Mouse (Mus musculus) liver, adult (tissue): ENCODE measurements at regions not wholly inside any gene's neighbourhood (a gene's known extent, or its start where the extent isn't known, plus 50 kb on each side); places are given as distances from the start of the nearest gene placed in this dataset.

ENCODE experiments used
- GATA4 ChIP-seq: IDR thresholded peaks from 2 replicates; pipeline ENCODE4 v1.6.1; 2014; ENCODE audit warnings: mild to moderate bottlenecking, low read length; ENCODE audit not compliant: insufficient replicate concordance

GRCm38 (mm10) chr8:36304809-36305208, 539.2 kb downstream of the Gm19410 start:
- no peak for TF ChIP-seq GATA4

DNA sequence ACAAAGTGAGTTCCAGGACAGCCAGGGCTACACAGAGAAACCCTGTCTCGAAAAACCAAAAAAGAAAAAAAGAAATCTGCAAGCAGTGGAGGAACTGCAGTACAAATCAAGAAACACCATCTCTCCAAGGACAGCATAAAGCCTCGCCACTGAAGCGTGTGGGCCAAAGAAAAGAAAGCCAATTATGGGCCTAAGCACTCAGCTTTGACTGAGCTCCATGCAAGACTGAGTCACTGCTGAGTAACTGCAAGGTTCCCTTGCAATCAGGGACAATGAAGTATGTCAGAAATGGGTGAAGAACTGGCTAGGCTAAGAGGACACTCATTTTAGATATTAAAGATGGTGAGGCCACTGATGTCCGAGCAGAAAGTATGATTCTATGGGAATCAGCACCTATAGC, 540.7 kb downstream of the Gm19410 start:
- no peak for TF ChIP-seq GATA4

GRCm38 (mm10) chr8:36307496-36307895, 541.9 kb downstream of the Gm19410 start:
- no peak for TF ChIP-seq GATA4

DNA sequence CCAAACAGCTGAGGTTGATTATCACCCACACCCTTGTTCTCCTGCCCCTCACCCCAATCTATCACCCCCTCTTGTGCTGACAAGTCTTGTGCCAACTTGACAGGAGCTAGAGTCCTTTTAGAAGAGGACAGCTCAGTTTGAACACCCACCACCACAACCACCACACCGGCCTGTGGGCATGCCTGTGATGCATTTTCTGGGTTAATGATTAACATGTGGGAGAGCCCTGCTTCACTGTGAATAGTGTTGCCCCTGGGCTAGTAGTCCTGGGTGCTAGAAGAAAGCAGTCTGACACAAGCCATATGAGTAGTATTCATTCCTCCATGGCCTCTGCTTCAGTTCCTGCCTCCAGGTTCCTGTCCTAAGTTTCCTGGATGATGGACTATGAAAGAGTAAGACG, 542.5 kb downstream of the Gm19410 start:
- TF ChIP-seq GATA4 = no peak

GRCm38 (mm10) chr8:36309326-36309725, 543.7 kb downstream of the Gm19410 start:
- TF ChIP-seq GATA4 = no peak

DNA sequence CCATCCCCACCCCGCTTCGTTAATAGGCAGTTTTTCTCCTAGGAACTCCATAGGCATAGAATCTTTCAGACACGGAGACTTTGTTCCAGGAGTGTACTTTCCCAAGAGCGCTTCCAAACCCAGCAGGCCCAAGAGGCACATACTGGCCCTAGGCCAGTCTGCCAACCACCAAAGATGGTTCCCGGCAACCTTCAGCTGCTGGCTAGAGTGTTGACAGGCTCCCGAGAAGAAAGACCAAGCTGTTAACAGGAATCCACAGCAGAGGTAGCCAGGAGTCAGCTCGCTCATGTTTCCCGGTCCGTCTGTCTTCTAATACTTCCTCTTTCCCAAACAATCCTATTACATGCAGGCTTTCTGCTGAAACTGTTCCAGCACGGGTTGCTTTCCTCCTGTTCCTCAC, 544.4 kb downstream of the Gm19410 start:
- TF ChIP-seq GATA4 = no peak

- no peak for TF ChIP-seq GATA4
These were observed 546.1 kb downstream of the Gm19410 start for GRCm38 (mm10) chr8:36311734-36312133.

DNA sequence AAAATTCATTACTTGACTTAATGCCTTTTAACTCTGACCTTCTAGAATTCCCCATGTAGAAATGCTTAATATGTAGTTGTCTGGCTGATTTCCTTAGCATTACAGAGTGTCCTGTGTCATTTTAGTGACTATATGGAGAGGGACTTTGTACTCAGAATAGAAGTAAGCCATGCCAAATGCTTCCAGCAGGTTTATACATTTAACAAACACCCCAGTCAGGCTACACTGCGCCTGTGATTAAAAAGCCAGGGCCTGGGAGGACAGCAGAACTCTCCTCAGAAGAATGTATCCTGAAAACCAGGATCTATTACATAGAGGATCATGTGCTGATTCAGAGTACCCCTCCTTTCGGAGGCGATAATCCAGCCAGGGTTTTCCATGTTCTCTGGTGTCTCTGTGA, 547.4 kb downstream of the Gm19410 start:
- no peak for TF ChIP-seq GATA4

DNA sequence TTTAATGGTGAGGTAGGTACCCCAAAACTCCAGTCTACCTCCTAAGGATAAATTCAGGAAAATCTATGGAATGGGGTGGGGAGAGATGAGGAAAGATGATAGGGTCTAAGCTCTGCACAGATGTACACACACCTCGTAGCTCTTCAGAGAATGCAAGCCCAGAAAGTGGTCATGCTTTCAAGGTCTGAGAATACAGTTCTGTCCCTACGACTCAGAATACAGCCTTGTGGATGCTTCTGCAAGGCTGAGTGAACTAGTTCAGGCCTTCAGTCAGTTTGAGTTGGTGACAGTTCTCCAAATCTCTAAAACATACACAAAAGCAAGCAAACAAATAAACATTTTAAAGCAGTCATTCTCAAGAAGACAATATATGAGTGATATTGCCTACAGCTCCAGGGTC, 552.8 kb downstream of the Gm19410 start:
- TF ChIP-seq GATA4 = no peak

DNA sequence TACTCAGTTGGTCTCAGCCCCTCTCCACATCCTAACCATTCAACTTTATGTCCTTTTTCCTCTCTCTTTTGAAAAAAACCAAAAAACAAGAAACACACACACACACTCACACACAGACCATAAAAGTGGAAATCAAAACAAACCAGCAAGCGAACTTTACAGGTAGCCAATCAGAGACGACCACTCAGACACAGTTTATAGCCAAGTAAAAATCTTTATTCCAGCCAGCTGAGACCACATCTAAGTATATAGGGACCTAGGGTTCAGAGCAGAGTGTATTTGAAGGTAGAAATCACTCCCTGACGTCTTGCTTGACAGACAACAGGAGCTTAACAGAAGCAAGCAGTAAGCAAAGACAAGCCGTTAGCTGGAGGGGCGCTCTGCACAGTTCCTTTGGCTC, 553.3 kb downstream of the Gm19410 start:
- TF ChIP-seq GATA4 = no peak

GRCm38 (mm10) chr8:36319314-36319959, 553.8 kb downstream of the Gm19410 start:
- TF ChIP-seq GATA4 = no peak

DNA sequence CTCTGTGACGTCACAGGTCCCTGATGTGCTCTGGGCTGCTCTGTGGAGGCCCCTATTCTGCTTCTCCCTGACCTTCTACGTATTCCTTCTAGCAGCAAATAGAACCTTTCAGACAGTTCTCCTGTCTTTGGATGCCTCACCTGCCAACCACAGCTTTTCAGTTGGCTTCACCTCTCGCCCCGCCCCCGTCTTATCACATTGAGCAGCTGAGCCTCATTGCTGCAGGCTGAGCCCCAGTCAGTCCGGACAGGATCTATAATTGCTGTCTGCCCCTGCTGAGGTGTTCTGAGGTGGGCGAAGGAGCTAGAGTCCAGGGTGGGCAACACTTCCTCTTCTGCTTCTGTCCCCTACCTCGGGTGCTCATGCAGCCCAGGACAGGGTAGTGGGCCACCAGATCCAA, 556.5 kb downstream of the Gm19410 start:
- TF ChIP-seq GATA4 = no peak

- no peak for TF ChIP-seq GATA4
These were observed 557.0 kb downstream of the Gm19410 start for GRCm38 (mm10) chr8:36322578-36322977.

DNA sequence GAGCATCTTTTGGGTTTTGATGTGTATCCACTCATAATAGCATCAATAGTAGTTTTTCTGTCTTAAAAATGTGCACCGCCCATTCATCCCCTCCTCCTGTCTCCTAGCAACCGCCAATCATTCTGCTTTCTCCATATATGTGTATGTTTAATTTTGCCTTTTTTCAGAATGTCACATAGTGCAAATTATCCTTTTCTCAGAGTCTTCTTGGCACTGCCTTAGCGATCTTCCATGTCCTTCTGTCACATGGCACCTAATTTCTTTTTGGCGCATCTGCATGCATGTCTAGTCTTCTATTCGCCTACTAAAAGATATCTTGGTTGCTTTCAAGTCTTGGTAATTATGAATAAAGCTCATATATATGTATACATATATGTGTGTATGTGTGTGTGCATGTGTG, 573.0 kb downstream of the Gm19410 start:
- TF ChIP-seq GATA4 = no peak

- TF ChIP-seq GATA4 = no peak
These were observed 573.9 kb downstream of the Gm19410 start for GRCm38 (mm10) chr8:36339449-36339848.

DNA sequence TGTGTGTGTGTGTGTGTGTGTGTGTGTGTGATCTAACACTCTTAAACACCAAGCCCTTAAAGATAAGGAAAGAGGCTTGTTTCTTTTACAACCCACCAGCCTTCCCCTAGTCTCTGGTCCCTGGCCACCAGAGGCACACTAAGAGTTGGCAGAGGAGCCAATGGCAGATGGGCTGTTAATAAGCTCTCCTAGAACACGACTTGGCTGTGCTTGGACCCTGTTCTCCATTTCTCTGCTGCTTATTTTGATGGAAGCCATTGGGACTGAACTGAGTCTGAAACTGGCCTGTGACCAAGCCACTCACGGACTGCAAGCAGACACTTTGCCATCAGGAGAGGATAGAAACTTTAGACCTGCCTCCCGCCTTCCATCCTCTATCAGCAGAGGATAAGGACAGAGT, 574.9 kb downstream of the Gm19410 start:
- no peak for TF ChIP-seq GATA4

DNA sequence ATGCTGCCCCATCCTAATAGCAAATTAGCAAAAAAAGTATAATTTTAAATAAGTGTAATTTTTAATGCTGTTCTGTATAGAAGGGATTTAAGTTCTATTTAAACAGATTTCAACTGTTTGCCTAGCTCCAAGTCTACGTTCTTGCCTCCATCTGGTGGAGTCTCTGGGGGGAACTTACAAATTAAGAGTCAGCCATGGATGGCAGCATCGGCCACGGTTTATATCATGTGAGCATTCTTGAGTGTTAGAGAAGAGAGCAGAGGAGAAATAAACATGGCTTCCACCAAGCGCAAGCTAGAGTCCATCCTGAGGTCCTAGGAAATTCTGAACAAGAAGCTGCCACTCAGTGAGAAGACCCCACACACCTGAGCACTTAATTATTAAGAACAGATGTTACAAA, 576.4 kb downstream of the Gm19410 start:
- no peak for TF ChIP-seq GATA4

DNA sequence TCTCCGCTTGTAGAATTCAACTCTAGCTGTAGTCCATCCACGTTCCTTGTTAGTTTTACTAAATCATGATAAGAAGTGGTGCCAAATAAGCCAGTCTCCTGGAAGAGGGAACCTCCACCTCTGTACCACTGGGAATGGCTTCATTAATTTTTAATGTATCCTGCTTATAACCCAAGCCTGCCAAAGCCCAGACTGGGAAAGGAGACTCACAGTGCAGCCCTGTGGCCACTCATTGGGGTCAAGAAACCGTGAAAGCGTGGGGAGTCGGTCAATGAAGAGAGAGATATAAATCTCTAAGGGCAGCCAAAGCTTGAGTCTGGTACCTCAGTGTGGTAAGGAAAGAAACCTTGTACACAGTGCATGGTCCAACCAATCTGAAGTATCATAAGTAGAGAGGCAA, 577.1 kb downstream of the Gm19410 start:
- no peak for TF ChIP-seq GATA4

DNA sequence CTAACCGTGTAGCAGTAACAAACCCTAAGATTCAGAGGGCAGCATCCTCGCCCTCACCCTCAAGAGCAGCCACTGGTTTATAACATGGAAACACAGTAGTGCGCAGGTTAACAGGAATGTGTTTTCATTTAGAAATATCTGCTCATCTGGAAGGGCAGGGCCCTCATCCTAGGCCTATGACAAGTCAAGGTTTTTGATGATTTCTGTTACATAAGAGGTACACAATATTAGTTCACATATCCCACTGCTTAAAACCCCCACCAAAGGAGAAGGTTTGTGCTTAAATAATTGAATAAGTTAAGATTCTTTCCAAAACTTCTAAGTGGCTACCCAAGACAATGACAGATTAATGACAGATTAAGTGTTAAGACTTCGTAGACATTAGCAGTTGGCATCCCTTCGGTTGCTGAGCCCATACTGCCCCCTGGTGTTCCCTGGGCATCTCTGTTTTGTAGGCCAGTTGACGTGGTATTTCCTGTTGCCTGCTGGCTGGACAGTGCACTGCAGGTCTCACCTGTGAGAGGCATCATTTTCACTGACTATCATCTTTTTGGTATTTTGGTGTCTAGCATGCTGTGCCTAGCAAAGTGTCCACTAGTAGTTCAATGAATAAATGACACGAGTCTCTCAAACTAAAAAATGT, 581.2 kb downstream of the Gm19410 start:
- no peak for TF ChIP-seq GATA4
